Mouse (Mus musculus) G1E (cell line): ENCODE measurements at regions not wholly inside any gene's neighbourhood (a gene's known extent, or its start where the extent isn't known, plus 50 kb on each side); places are given as distances from the start of the nearest gene placed in this dataset.

Experiments used
- CTCF ChIP-seq: IDR thresholded peaks from 2 replicates; pipeline ENCODE4 v1.5.1; 2012; ENCODE audit warnings: low read depth, low read length, inconsistent platforms, mixed read lengths
- GATA1 ChIP-seq: IDR thresholded peaks from 2 replicates; pipeline ENCODE4 v1.6.1; 2012; ENCODE audit warnings: borderline replicate concordance, low read length, inconsistent platforms, mixed read lengths
- GATA2 ChIP-seq: IDR thresholded peaks from 2 replicates; pipeline ENCODE4 v1.6.1; 2012; ENCODE audit warnings: low read depth, low read length, inconsistent platforms, borderline replicate concordance
- TAL1 ChIP-seq: conservative IDR thresholded peaks from 2 replicates; pipeline ENCODE4 v1.6.1; 2012; ENCODE audit warnings: low read depth, low read length, inconsistent platforms, mixed read lengths

DNA sequence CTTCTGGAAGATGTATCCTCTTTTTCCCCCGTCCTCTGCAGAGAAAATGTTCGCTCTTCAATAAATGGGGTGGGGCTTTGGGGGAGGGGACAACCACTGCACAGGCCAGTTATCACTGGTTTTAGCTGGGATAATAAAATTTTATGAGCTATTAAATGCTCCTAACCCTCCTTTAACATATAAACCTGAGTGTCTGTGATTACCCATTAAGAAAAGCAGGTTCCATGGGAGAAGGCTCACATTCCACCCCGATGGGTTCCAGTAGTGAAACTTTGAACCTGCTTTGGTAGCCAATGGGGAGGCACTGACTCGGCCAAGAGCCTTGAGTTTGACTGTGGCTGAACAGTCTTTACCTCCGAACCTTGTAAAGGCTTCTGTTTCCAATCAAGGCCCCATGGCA lies 76.7 kb downstream of the Wdr5 start:
- TF ChIP-seq CTCF (no peak), GATA1 (no peak), TAL1 (no peak), GATA2 (no peak)
